Mouse (Mus musculus) ES-E14 (cell line): ENCODE results near the gene Nav3.

Experiments used
- CHD2 ChIP-seq: IDR thresholded peaks from 2 replicates; pipeline ENCODE4 v1.6.1; 2014; ENCODE audit warnings: mild to moderate bottlenecking, low read depth, low read length, inconsistent platforms
- MAFK ChIP-seq: IDR thresholded peaks from 2 replicates; pipeline ENCODE4 v1.6.1; 2014; ENCODE audit warnings: mild to moderate bottlenecking, low read depth, low read length, inconsistent platforms; ENCODE audit not compliant: insufficient read depth
- ZC3H11A ChIP-seq: IDR thresholded peaks from 2 replicates; pipeline ENCODE4 v1.6.1; 2012; ENCODE audit warnings: low read depth, mild to moderate bottlenecking, inconsistent platforms, low read length, borderline replicate concordance

DNA sequence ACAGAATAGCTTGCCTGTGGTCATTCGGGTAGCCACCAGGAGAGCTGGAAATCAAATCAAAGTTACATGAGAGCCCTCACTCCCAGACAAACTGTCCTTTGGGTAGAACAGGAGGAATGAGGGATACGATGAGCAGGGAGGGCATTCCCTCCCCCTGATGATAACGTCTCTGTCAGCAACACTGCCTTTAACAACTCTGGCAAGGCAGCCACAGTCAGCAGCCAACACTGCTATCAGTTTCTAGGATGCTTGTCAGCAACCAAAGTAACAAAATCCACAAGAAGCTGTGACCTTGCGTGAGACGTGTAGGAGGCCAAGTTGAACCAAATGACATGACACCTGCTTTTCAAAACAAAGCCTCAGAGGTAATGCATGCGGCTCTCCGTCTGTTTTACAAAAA lies 103.9 kb downstream of the Nav3 start:
- TF ChIP-seq MAFK (no peak), CHD2 (no peak), ZC3H11A (no peak)
